Mouse (Mus musculus): ENCODE data around the gene Tbkbp1. TPM values are rescaled to one million over a fixed set of nuclear protein-coding genes. Genes with fewer than 3 reads are reported as not detected.

Tbkbp1 gene
- polyA plus RNA-seq, 1 experiment from 2014 or later, result 10.8 TPM

GRCm38 (mm10) chr11:97103163-97104090 lies 47.9 kb downstream of the Tbkbp1 start:
- Histone ChIP-seq H3K4me2 (no peak overlapping the region), H3K27ac (ENCODE audit: low read depth) (no peak overlapping the region), H3K27me3 (ENCODE audit: insufficient read depth, low read length) (peaks cover 16% of the 10 kb centered on the region; the same call in 1 of the 2 replicates), H3K36me3 (ENCODE audit: insufficient read depth) (no peaks in the 10 kb centered on the region), H3K9ac (no peak overlapping the region), H3K4me1 (ENCODE audit: insufficient read depth) (no peaks in the 10 kb centered on the region), H3K9me3 (ENCODE audit: low read depth, low read length) (no peaks in the 10 kb centered on the region), H3K4me3 (ENCODE audit: low read depth, low read length) (no peak overlapping the region)
- WGBS, result 89% methylated on average over 10 of the region's 10 CpGs
- TF ChIP-seq CTCF (IDR thresholded peaks at IDR 0.05; ENCODE audit: low read depth), result no peak
- DNase-seq (no peak), ATAC-seq (ENCODE audit: insufficient read depth) (no peak)

- WGBS, result 16% methylated on average over 9 of the region's 9 CpGs
- H3K4me2 ChIP-seq, result no peak overlapping the region
- no peaks in the 10 kb centered on the region for H3K4me1 ChIP-seq (ENCODE audit: insufficient read depth)
- TF ChIP-seq CTCF (IDR thresholded peaks at IDR 0.05; ENCODE audit: low read depth), result peak; percentile 84
- no peak overlapping the region for H3K4me3 ChIP-seq (ENCODE audit: low read depth, low read length)
- peak; percentile 75 for DNase-seq
- H3K27ac ChIP-seq (ENCODE audit: low read depth), result no peak overlapping the region
- H3K9ac ChIP-seq, result no peak overlapping the region
- ATAC-seq (ENCODE audit: insufficient read depth), result no peak
- H3K27me3 ChIP-seq (ENCODE audit: insufficient read depth, low read length), result peaks cover 26% of the 10 kb centered on the region; the same call in 1 of the 2 replicates
- no peaks in the 10 kb centered on the region for H3K36me3 ChIP-seq (ENCODE audit: insufficient read depth)
- no peaks in the 10 kb centered on the region for H3K9me3 ChIP-seq (ENCODE audit: low read depth, low read length)
Measured at GRCm38 (mm10) chr11:97101722-97102121, 49.6 kb downstream of the Tbkbp1 start.

DNA sequence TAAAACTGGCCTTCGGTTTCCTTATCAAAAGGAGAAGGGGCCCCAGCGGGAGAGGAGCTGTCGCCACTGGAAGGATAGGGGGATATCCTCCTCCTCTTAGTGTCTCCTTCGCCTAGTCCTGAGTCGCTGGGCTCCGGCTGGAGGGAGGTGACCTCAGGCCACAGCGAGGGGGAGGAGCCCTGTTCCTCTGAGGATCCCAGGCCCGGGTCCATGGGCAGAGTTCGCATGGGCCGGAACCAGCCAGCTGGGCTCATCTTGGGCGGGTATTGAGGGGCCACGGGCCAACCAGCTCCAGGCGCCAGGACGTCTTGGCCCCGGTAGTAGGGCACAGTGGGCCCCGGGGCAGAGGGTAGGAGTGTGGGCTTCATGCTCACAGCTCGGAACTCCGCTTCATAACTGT lies 52.5 kb downstream of the Tbkbp1 start:
- Histone ChIP-seq H3K27me3 (ENCODE audit: insufficient read depth, low read length) (peaks cover 26% of the 10 kb centered on the region; the same call in 1 of the 2 replicates), H3K27ac (ENCODE audit: low read depth) (no peak overlapping the region), H3K36me3 (ENCODE audit: insufficient read depth) (no peaks in the 10 kb centered on the region), H3K4me2 (peak overlapping the region; percentile 27; the same call in 1 of the 2 replicates), H3K9ac (no peak overlapping the region), H3K4me3 (ENCODE audit: low read depth, low read length) (no peak overlapping the region), H3K9me3 (ENCODE audit: low read depth, low read length) (no peaks in the 10 kb centered on the region), H3K4me1 (ENCODE audit: insufficient read depth) (no peaks in the 10 kb centered on the region)
- TF ChIP-seq CTCF (IDR thresholded peaks at IDR 0.05; ENCODE audit: low read depth), result no peak
- 16% methylated on average over 18 of the region's 18 CpGs for WGBS
- ATAC-seq (ENCODE audit: insufficient read depth) (no peak), DNase-seq (peak; percentile 22)

- H3K27ac ChIP-seq (ENCODE audit: low read depth), result no peak overlapping the region
- no peak overlapping the region for H3K4me2 ChIP-seq
- no peak overlapping the region for H3K9ac ChIP-seq
- H3K4me1 ChIP-seq (ENCODE audit: insufficient read depth), result no peaks in the 10 kb centered on the region
- H3K27me3 ChIP-seq (ENCODE audit: insufficient read depth, low read length), result peaks cover 17% of the 10 kb centered on the region; the same call in 1 of the 2 replicates
- H3K36me3 ChIP-seq (ENCODE audit: insufficient read depth), result no peaks in the 10 kb centered on the region
- no peak for DNase-seq
- H3K9me3 ChIP-seq (ENCODE audit: low read depth, low read length), result no peaks in the 10 kb centered on the region
- TF ChIP-seq CTCF (IDR thresholded peaks at IDR 0.05; ENCODE audit: low read depth), result no peak
- H3K4me3 ChIP-seq (ENCODE audit: low read depth, low read length), result no peak overlapping the region
- 60% methylated on average over 2 of the region's 2 CpGs for WGBS
- no peak for ATAC-seq (ENCODE audit: insufficient read depth)
Measured at GRCm38 (mm10) chr11:97094600-97094999, 56.7 kb downstream of the Tbkbp1 start.

DNA sequence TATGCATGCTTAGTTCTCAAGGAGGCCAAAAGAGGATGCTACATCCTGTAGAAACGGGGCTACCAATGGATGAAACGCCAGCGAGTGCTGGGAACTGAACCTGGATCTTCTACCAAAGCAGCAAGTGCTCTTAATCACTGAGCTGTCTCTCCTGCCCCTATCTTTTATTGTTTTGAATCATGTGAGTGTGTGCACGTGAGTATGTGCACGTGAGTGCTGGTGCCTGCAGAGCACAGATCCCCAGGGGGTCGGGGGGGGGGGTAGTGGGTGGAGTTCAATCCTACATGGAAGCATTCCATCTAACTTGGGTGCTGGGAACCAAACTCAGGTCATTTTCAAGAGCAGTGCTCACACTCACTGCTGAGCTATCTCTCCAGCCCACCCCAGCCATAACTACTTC lies 64.9 kb downstream of the Tbkbp1 start:
- DNase-seq (no peak), ATAC-seq (ENCODE audit: insufficient read depth) (no peak)
- TF ChIP-seq CTCF (IDR thresholded peaks at IDR 0.05; ENCODE audit: low read depth), result no peak
- Histone ChIP-seq H3K4me1 (ENCODE audit: insufficient read depth) (peaks cover 8% of the 10 kb centered on the region; the same call in 1 of the 2 replicates), H3K27me3 (ENCODE audit: insufficient read depth, low read length) (no peaks in the 10 kb centered on the region), H3K4me2 (no peak overlapping the region), H3K9me3 (ENCODE audit: low read depth, low read length) (no peaks in the 10 kb centered on the region; the same call in 1 of the 2 replicates), H3K9ac (no peak overlapping the region), H3K4me3 (ENCODE audit: low read depth, low read length) (no peak overlapping the region), H3K27ac (ENCODE audit: low read depth) (no peak overlapping the region), H3K36me3 (ENCODE audit: insufficient read depth) (no peaks in the 10 kb centered on the region)
- WGBS, result 70% methylated on average over 6 of the region's 6 CpGs

Small RNA genes within 50 kb of the gene (microRNA-seq; reads per million reads assigned to microRNA genes)
- gene Mir7235 (ENCODE audit: borderline number of aligned reads), result not detected

Other genes with a start within 250 kb of the Tbkbp1 start
- gene Cdk5rap3, start 235.0 kb downstream of the Tbkbp1 start, polyA plus RNA-seq (2014; fragmentation: Nextera tagmentation; extraction: Ambion mirVana), result 61.8 and 63.8 TPM in 2 replicates
- gene Prr15l, start 223.4 kb downstream of the Tbkbp1 start, polyA plus RNA-seq (2014; fragmentation: Nextera tagmentation; extraction: Ambion mirVana), result 24.1 and 30.8 TPM in 2 replicates
- gene Pnpo, start 207.5 kb downstream of the Tbkbp1 start, polyA plus RNA-seq (2014; fragmentation: Nextera tagmentation; extraction: Ambion mirVana), result 18.4 and 19.5 TPM in 2 replicates
- 22.3 and 23.7 TPM in 2 replicates for gene Sp2, start 168.5 kb downstream of the Tbkbp1 start, polyA plus RNA-seq (2014; fragmentation: Nextera tagmentation; extraction: Ambion mirVana)
- gene Sp6, start 138.1 kb downstream of the Tbkbp1 start, polyA plus RNA-seq (2014; fragmentation: Nextera tagmentation; extraction: Ambion mirVana), result 0.22 and 0.43 TPM in 2 replicates
- gene Scrn2, start 121.6 kb downstream of the Tbkbp1 start, polyA plus RNA-seq (2014; fragmentation: Nextera tagmentation; extraction: Ambion mirVana), result 24.5 and 30.2 TPM in 2 replicates
- 1.1 and 1.5 TPM in 2 replicates for gene Lrrc46, start 110.1 kb downstream of the Tbkbp1 start, polyA plus RNA-seq (2014; fragmentation: Nextera tagmentation; extraction: Ambion mirVana)
- 84.5 and 85.5 TPM in 2 replicates for gene Mrpl10, start 109.9 kb downstream of the Tbkbp1 start, polyA plus RNA-seq (2014; fragmentation: Nextera tagmentation; extraction: Ambion mirVana)
- 6.3 and 12.8 TPM in 2 replicates for gene Osbpl7, start 100.9 kb downstream of the Tbkbp1 start, polyA plus RNA-seq (2014; fragmentation: Nextera tagmentation; extraction: Ambion mirVana)
- gene Tbx21, start 36.2 kb downstream of the Tbkbp1 start, polyA plus RNA-seq (2014; fragmentation: Nextera tagmentation; extraction: Ambion mirVana), result not detected in 2 replicates
- 81.2 and 83.4 TPM in 2 replicates for gene Kpnb1, start 36.4 kb upstream of the Tbkbp1 start, polyA plus RNA-seq (2014; fragmentation: Nextera tagmentation; extraction: Ambion mirVana)
- 70.7 and 76.2 TPM in 2 replicates for gene Npepps, start 129.1 kb upstream of the Tbkbp1 start, polyA plus RNA-seq (2014; fragmentation: Nextera tagmentation; extraction: Ambion mirVana)
- 46.0 and 48.1 TPM in 2 replicates for gene Mrpl45, start 164.2 kb upstream of the Tbkbp1 start, polyA plus RNA-seq (2014; fragmentation: Nextera tagmentation; extraction: Ambion mirVana)
- 0.08 and 0.09 TPM in 2 replicates for gene Gpr179, start 200.6 kb upstream of the Tbkbp1 start, polyA plus RNA-seq (2014; fragmentation: Nextera tagmentation; extraction: Ambion mirVana)
- 1.9 and 2.7 TPM in 2 replicates for gene Socs7, start 211.1 kb upstream of the Tbkbp1 start, polyA plus RNA-seq (2014; fragmentation: Nextera tagmentation; extraction: Ambion mirVana)